Mouse (Mus musculus) ES-Bruce4 (cell line): Measurements from ENCODE around the gene E430018J23Rik.

ENCODE experiments used
- CTCF ChIP-seq: IDR thresholded peaks from one replicate; pipeline ENCODE4 v1.8.1; 2011; ENCODE audit warnings: low read depth, low read length
- EP300 ChIP-seq: IDR thresholded peaks from 2 replicates; pipeline ENCODE4 v1.6.1; 2011; ENCODE audit warnings: low read depth, low read length; ENCODE audit not compliant: insufficient read depth

GRCm38 (mm10) chr7:127360265-127360664 lies 33.2 kb downstream of the E430018J23Rik start:
- no peak for TF ChIP-seq CTCF
- no peak for TF ChIP-seq EP300
